Mouse (Mus musculus): ENCODE data around the gene Relch. TPM values are rescaled to one million over a fixed set of nuclear protein-coding genes. Genes with fewer than 3 reads are reported as not detected.
A peak's percentile ranks its signal among the peaks of the same experiment; 100 is the strongest.

Gene Relch
- polyA plus RNA-seq, 1 experiment from 2014 or later = 23.4 TPM

- Histone ChIP-seq H3K4me2 (no peak overlapping the region), H3K4me1 (replicated peaks) (0 out of 2 replicates have a peak, but pooled peaks cover 6% of the 10 kb centered on the region), H3K4me3 (no peak overlapping the region), H3K9ac (no peak overlapping the region), H3K36me3 (no peaks in the 10 kb centered on the region), H3K27me3 (replicated peaks) (no peaks in the 10 kb centered on the region), H3K27ac (ENCODE audit: poor library complexity, severe bottlenecking) (no peak overlapping the region), H3K9me3 (replicated peaks) (no peaks in the 10 kb centered on the region)
- no peak for ATAC-seq (ENCODE audit: insufficient number of reproducible peaks, low FRiP score)
- WGBS = 55% methylated on average over 6 of the region's 6 CpGs
Measured at GRCm38 (mm10) chr1:105800570-105800969, 136.9 kb downstream of the Relch start.

GRCm38 (mm10) chr1:105801252-105801651 is 137.6 kb downstream of the Relch start:
- no peak overlapping the region for H3K4me3 ChIP-seq
- H3K9me3 ChIP-seq (replicated peaks) = no peaks in the 10 kb centered on the region
- ATAC-seq (ENCODE audit: insufficient number of reproducible peaks, low FRiP score) = no peak
- 0 out of 2 replicates have a peak, but pooled peaks cover 6% of the 10 kb centered on the region for H3K4me1 ChIP-seq (replicated peaks)
- no peak overlapping the region for H3K9ac ChIP-seq
- no peaks in the 10 kb centered on the region for H3K27me3 ChIP-seq (replicated peaks)
- no peak overlapping the region for H3K27ac ChIP-seq (ENCODE audit: poor library complexity, severe bottlenecking)
- H3K36me3 ChIP-seq = no peaks in the 10 kb centered on the region
- no peak overlapping the region for H3K4me2 ChIP-seq

GRCm38 (mm10) chr1:105802941-105803340 is 139.3 kb downstream of the Relch start:
- no peaks in the 10 kb centered on the region for H3K9me3 ChIP-seq (replicated peaks)
- 0 out of 2 replicates have a peak, but pooled peaks cover 6% of the 10 kb centered on the region for H3K4me1 ChIP-seq (replicated peaks)
- no peaks in the 10 kb centered on the region for H3K36me3 ChIP-seq
- WGBS = 38% methylated on average over 6 of the region's 6 CpGs
- H3K9ac ChIP-seq = no peak overlapping the region
- ATAC-seq (ENCODE audit: insufficient number of reproducible peaks, low FRiP score) = no peak
- no peaks in the 10 kb centered on the region for H3K27me3 ChIP-seq (replicated peaks)
- no peak overlapping the region for H3K4me3 ChIP-seq
- H3K4me2 ChIP-seq = peak overlapping the region; percentile 10
- H3K27ac ChIP-seq (ENCODE audit: poor library complexity, severe bottlenecking) = no peak overlapping the region

GRCm38 (mm10) chr1:105804285-105804684 is 140.6 kb downstream of the Relch start:
- Histone ChIP-seq H3K9me3 (replicated peaks) (no peaks in the 10 kb centered on the region), H3K36me3 (no peaks in the 10 kb centered on the region), H3K4me1 (replicated peaks) (0 out of 2 replicates have a peak, but pooled peaks cover 6% of the 10 kb centered on the region), H3K4me3 (no peak overlapping the region), H3K9ac (no peak overlapping the region), H3K27me3 (replicated peaks) (no peaks in the 10 kb centered on the region), H3K4me2 (no peak overlapping the region), H3K27ac (ENCODE audit: poor library complexity, severe bottlenecking) (no peak overlapping the region)
- no peak for ATAC-seq (ENCODE audit: insufficient number of reproducible peaks, low FRiP score)
- 31% methylated on average over 3 of the region's 3 CpGs for WGBS

Other genes with a start within 250 kb of the Relch start
- gene Pign, start 184 bp upstream of the Relch start, polyA plus RNA-seq (2016; fragmentation: Nextera tagmentation; extraction: Ambion mirVana) = 16.4 and 17.4 TPM in 2 replicates
- gene Tnfrsf11a, start 116.9 kb downstream of the Relch start, polyA plus RNA-seq (2016; fragmentation: Nextera tagmentation; extraction: Ambion mirVana) = 0.06 and 0.24 TPM in 2 replicates

Measured in heart, embryonic 12.5 days (tissue).